Mouse (Mus musculus): Measurements from ENCODE around the gene Rpl23.
"Not testable (repeated sequence)": the region's sequence is repeated elsewhere in the genome, so short reads cannot be mapped to it uniquely, and the experiment has no call there.

The Rpl23 gene

GRCm38 (mm10) chr11:97798782-97799145, 16.5 kb upstream of the Rpl23 start, which contains the start of gene Lasp1:
Gene Lasp1 (plus strand): TSS chr11:97799000.
- peak; percentile 87 for DNase-seq

- no peak for DNase-seq
Observed at GRCm38 (mm10) chr11:97798083-97798435, 15.8 kb upstream of the Rpl23 start.

GRCm38 (mm10) chr11:97797369-97798082, 15.3 kb upstream of the Rpl23 start:
- DNase-seq, result no peak

DNA sequence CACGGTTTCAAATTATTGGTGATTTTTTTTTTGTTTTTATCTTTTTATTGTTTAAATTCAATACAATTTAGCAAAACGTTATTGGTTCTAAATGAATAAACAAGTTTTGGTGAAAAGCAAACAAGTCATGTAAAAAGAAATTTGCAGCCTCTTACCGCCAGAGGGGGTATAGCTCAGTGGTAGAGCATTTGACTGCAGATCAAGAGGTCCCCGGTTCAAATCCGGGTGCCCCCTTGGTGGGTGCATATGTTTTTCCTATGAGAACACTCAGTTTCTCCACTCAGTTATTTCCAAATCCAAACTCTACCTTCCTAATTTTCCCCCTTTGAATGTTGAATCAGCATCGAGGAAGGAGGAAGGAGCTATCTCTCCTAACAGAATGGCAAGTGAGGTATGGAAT, 14.7 kb upstream of the Rpl23 start:
- peak; percentile 76 for DNase-seq

DNA sequence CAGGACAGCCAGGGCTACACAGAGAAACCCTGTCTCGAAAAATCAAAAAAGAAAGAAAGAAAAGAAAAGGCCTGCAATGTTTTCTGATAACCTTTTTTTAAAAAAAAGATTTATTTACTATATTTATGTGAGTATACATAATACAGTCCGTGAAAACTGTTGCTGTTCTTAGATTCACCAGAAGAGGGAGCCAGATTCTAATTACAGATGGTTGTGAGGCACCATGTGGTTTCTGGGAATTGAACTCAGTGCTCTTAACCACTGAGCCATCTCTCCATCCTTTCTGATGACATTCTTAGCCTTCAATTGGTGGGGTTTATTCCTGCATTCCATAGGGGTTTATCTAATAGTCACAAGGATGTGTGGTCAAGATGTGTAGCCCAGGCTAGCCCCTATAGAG, 10.9 kb upstream of the Rpl23 start:
- DNase-seq, result no peak

GRCm38 (mm10) chr11:97790778-97791438, 8.7 kb upstream of the Rpl23 start:
- DNase-seq, result not testable (repeated sequence)

DNA sequence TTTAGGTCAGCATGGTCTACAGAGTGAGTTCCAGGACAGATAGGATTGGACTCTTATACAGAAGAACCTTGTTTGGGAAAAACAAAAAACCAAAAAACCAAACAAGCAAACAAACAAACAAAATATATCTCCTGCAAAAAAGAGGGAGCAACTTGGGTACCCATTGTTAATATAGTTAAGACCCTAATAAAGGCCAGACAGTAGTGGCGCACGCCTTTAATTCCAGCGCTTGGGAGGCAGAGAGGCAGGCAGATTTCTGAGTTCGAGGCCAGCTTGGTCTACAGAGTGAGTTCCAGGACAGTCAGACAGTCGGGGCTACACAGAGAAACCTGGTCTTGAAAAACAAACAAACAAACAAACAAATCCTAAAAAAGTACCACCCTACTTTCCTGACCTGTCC, 7.5 kb upstream of the Rpl23 start:
- DNase-seq, result no peak

GRCm38 (mm10) chr11:97787961-97788360, 5.7 kb upstream of the Rpl23 start:
- DNase-seq, result no peak

- DNase-seq, result no peak
Observed at GRCm38 (mm10) chr11:97782564-97782895, 293 bp upstream of the Rpl23 start.

GRCm38 (mm10) chr11:97781478-97781831, 782 bp downstream of the Rpl23 start:
- DNase-seq, result no peak

DNA sequence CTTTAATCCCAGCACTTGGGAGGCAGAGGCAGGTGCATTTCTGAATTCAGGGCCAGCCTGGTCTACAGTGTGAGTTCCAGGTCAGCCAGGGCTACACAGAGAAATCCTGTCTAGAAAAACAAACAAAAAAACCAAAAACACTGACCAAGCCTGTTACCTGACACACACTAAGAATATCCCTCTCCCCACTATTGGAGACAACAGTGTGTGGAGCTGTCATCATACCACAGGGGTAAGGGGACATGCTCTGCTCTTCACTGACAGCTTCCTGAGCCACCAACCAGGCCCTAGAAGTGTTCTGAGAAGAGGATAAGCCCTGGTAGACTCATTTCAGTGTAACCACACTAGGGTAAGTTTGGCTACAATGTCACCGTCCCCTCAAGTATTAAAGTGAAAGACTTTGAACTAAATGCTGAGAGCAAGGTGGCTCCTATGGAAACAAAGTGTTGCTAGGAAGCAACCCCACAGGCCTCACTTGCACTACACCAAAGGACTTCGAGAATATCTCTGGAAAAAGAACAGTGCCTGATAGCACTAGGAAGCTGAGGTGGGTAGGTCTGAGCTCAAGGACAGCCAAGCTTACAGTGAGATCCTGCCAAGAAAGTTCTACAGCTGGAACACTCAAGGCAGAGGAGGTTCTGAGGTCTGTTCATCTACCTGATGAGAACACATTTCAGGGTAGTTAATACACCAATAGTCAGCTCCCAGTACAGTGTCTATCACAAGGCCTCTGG, 2.1 kb downstream of the Rpl23 start:
- DNase-seq, result no peak

DNA sequence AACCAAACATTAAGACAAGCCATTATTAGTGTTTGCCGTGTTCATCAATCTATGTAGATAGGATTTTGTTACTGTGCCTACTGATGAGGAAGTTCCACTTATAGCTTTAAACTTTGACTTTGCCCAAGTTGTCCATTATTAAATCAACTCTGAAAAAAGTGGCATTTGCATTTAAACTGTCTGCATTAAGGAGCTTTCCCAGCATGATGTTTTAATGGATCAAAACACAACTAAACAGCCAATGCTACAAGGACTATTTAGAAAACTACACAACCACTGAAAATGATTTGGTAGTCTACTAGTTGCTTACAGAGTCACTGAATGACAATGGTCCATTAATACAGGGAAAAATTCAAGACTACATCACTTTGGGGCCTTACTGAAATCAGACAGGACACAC, 3.3 kb downstream of the Rpl23 start:
- DNase-seq, result no peak

GRCm38 (mm10) chr11:97777129-97777529, 5.1 kb downstream of the Rpl23 start:
- no peak for DNase-seq

DNA sequence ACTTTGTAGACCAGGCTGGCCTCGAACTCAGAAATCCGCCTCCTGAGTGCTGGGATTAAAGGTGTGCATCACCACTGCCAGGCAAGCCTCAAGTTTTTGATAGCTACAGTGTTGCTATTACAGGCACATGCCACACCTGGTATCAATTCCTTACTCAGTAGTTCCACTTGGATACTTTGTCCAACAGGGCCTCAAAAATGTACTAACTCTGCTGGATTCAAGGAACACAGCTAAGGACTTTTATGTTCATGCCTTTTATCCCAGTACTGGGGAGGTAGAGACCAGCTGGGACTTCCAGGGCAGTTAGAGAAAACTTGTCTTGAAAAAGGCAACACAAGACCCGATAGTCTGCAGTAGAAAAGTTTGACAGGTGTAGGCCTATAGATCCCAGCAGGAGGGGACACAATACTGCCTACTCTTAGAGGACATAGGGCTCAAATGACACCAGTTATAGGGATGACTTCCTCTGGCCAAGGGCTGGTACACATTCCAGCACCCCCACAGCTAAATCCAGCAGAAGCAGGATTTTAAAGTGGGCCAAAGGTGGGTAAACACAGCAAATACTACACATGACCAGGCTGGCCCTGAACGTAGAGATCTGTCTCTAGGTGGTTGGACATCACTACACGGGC, 5.6 kb downstream of the Rpl23 start:
- DNase-seq, result no peak

GRCm38 (mm10) chr11:97775808-97776496, 6.3 kb downstream of the Rpl23 start, which contains the start of gene 1700001P01Rik:
Gene 1700001P01Rik (minus strand): TSS chr11:97775918.
- no peak for DNase-seq

- no peak for DNase-seq
Observed at GRCm38 (mm10) chr11:97775186-97775585, 7.1 kb downstream of the Rpl23 start.

- DNase-seq, result no peak
Observed at GRCm38 (mm10) chr11:97771410-97771809, 10.8 kb downstream of the Rpl23 start.

DNA sequence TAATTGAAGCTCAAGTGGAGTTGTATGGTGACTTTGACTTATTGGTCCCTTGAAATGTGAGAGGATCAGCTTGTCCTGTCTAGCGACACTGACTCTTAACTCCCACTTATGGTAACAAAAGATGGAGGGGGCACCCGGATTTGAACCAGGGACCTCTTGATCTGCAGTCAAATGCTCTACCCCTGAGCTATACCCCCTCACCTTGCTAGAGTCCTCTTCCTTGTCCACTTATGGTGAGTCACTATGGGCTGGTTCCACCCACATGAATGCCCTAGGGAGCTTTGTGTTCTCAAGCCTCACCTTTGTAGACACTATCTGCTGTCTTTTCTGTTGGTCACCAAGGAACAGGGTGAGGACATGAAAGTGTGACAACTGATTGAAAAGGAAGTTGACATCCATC, 12.5 kb downstream of the Rpl23 start:
- DNase-seq, result no peak

- peak; percentile 96 for DNase-seq
Observed at GRCm38 (mm10) chr11:97766154-97766881, 15.9 kb downstream of the Rpl23 start, which contains the start of gene Cwc25. Gene Cwc25 (minus strand): TSS chr11:97766556.

DNA sequence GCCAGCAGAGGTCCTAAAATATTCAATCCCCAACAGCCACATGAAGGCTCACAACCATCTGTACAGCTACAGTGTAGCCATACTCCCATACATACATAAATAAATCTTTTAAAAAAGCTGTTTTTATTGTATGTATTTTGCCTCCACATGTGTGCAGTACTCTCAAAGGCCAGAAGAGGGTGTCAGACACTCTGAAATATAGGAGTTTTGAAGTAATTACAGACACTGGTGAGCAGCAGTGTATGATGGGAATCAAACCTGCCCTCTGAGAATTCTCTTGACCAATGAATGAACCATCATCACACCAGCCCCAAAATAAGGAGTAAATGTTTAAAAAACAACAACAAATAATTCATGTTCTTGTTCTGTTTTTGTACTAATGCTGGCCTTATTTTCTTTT, 20.6 kb downstream of the Rpl23 start:
- DNase-seq, result no peak

- DNase-seq, result no peak
Observed at GRCm38 (mm10) chr11:97758942-97759341, 23.3 kb downstream of the Rpl23 start.

DNA sequence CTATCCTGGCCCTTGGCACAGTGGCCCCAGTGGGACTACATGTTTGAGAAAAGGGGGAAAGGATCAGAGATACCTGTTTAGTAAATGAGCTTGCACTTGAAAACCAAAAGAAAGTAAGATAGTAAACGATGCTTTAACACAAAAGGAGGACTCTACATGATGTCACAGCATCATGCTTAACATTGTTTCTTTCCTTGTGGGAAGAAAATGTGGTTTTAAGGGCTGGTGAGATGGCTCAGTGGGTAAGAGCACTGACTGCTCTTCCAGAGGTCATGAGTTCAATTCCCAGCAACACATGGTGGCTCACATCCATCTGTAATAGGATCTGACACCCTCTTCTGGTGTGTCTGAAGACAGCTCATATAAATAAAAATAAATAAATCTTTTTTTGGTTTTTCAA, 24.1 kb downstream of the Rpl23 start:
- no peak for DNase-seq

Measured in layer of hippocampus, adult 9-11 months (tissue).